Mouse (Mus musculus): ENCODE measurements around the gene Nsrp1. TPM values are rescaled to one million over a fixed set of nuclear protein-coding genes. Genes with fewer than 3 reads are reported as not detected.
A peak's percentile ranks its signal among the peaks of the same experiment; 100 is the strongest.

The Nsrp1 gene
- polyA plus RNA-seq, 1 experiment from 2014 or later, result 58.5 TPM

DNA sequence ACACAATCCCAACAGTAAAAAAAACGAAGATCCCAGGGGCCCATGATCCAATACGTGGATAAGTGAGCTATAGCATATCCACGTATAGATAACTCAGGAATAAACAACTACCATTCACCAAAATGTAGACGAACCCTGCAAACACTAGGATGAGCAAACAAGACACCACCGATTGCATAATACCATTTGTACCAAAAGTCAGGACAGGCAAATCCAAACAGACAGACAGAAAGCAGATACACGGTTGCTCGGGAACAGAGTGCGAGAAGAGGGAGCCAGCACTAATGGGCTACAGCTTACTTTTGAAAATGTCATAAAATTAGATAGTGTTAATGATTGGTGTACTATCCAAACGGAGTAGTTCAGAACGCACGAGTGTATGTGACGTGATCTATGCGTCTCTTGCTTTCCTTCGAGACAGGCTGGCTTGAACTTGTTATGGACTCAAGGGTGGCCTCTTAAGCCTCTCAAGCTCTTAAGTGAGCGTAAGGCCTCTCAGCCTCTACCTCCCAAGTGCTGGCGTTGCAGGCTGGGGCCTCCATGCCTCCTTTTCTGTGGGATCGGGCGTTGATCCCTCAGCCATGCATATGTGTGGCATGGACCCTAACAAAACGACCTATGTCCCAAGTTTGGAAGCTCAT, 20.2 kb upstream of the Nsrp1 start:
- Histone ChIP-seq H3K4me3 (ENCODE audit: low read depth, low read length) (no peak overlapping the region), H3K27me3 (replicated peaks; ENCODE audit: insufficient read depth, low read length) (no peaks in the 10 kb centered on the region), H3K4me2 (replicated peaks; ENCODE audit: low read depth, low read length) (no peak overlapping the region), H3K4me1 (ENCODE audit: insufficient read depth, low read depth, low read length) (no peaks in the 10 kb centered on the region), H3K9me3 (ENCODE audit: low read length) (no peaks in the 10 kb centered on the region), H3K36me3 (ENCODE audit: insufficient read depth, low read length) (no peaks in the 10 kb centered on the region), H3K9ac (replicated peaks; ENCODE audit: low read depth) (no peak overlapping the region), H3K27ac (ENCODE audit: low read length) (no peak overlapping the region)
- ATAC-seq, result peak; percentile 73
- 50% methylated on average over 19 of the region's 19 CpGs for WGBS
- DNase-seq (ENCODE audit: low spot score), result peak; percentile 68
- TF ChIP-seq EP300 (IDR thresholded peaks at IDR 0.05), result no peak
- TF ChIP-seq CTCF (IDR thresholded peaks at IDR 0.05), result no peak

DNA sequence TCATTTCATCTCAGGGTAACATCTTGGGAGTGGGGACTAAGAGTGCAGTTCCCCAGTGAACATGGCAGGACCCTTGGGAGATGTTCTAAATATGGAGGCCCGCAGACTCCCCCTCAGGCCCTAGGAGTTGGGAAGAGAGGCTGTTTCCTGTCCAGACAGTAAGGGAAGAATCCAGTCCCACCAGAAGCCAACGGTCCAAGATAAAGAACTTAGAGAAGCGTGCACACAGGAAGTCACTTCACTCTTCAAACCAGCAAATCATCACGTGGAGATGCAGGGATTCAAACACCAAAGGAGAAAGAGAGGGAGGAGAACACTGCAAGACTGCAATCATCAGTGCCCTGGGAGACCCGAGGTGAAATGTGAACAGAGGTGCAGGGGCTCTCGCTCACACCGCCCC, 18.8 kb upstream of the Nsrp1 start:
- H3K36me3 ChIP-seq (ENCODE audit: insufficient read depth, low read length), result no peaks in the 10 kb centered on the region
- no peak overlapping the region for H3K4me2 ChIP-seq (replicated peaks; ENCODE audit: low read depth, low read length)
- H3K9ac ChIP-seq (replicated peaks; ENCODE audit: low read depth), result no peak overlapping the region
- H3K4me3 ChIP-seq (ENCODE audit: low read depth, low read length), result no peak overlapping the region
- TF ChIP-seq CTCF (IDR thresholded peaks at IDR 0.05) (no peak), EP300 (IDR thresholded peaks at IDR 0.05) (no peak)
- no peak for DNase-seq (ENCODE audit: low spot score)
- WGBS, result 47% methylated on average over 7 of the region's 7 CpGs
- no peaks in the 10 kb centered on the region for H3K4me1 ChIP-seq (ENCODE audit: insufficient read depth, low read depth, low read length)
- no peaks in the 10 kb centered on the region for H3K9me3 ChIP-seq (ENCODE audit: low read length)
- no peak overlapping the region for H3K27ac ChIP-seq (ENCODE audit: low read length)
- no peaks in the 10 kb centered on the region for H3K27me3 ChIP-seq (replicated peaks; ENCODE audit: insufficient read depth, low read length)
- ATAC-seq, result no peak

DNA sequence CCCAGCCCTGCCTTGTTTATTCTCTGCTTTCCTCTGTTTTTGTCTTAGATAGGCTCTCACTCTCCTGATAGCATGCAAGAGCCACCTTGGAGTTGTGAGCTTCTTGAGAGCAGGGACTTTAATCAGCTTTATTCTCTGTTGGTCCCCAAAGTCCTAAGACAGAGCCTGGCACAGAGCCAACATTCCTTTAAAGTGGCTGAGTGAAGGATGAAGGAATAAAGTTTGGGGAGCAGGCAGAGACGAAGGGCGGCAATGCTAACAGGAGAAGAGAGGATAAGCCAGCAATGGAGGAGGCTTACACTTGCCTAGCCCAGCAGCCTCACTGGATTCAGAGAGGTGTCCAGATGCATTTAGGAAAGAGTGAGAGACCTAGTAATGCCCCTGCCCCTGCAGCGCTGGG, 18.3 kb upstream of the Nsrp1 start:
- Histone ChIP-seq H3K4me2 (replicated peaks; ENCODE audit: low read depth, low read length) (no peak overlapping the region), H3K4me1 (ENCODE audit: insufficient read depth, low read depth, low read length) (no peaks in the 10 kb centered on the region), H3K9me3 (ENCODE audit: low read length) (no peaks in the 10 kb centered on the region), H3K27me3 (replicated peaks; ENCODE audit: insufficient read depth, low read length) (no peaks in the 10 kb centered on the region), H3K9ac (replicated peaks; ENCODE audit: low read depth) (no peak overlapping the region), H3K36me3 (ENCODE audit: insufficient read depth, low read length) (no peaks in the 10 kb centered on the region), H3K4me3 (ENCODE audit: low read depth, low read length) (no peak overlapping the region), H3K27ac (ENCODE audit: low read length) (no peak overlapping the region)
- DNase-seq (ENCODE audit: low spot score) (peak; percentile 40), ATAC-seq (no peak)
- TF ChIP-seq EP300 (IDR thresholded peaks at IDR 0.05) (no peak), CTCF (IDR thresholded peaks at IDR 0.05) (no peak)
- 44% methylated on average over 3 of the region's 3 CpGs for WGBS

DNA sequence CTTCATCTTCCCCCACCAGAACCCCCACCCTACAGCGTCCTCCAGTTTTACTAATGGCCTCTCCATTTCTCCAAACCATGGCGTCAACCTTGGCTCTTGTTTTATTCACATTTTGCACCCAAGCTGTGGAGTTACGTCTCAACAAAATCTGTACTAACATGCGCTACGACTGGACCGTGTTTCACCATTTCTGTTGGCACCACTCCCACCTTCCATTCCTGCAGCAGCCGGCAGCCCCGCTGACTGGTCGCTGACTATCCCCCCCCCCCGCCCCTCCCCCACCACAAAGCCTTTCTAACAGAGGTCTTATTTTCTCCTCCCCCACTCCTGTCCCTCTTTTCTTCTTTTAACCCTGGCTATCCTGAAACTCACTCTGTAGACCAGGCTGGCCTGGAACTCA, 17.0 kb upstream of the Nsrp1 start:
- Histone ChIP-seq H3K9me3 (ENCODE audit: low read length) (no peaks in the 10 kb centered on the region), H3K4me1 (ENCODE audit: insufficient read depth, low read depth, low read length) (no peaks in the 10 kb centered on the region), H3K36me3 (ENCODE audit: insufficient read depth, low read length) (no peaks in the 10 kb centered on the region), H3K27ac (ENCODE audit: low read length) (no peak overlapping the region), H3K9ac (replicated peaks; ENCODE audit: low read depth) (no peak overlapping the region), H3K4me2 (replicated peaks; ENCODE audit: low read depth, low read length) (no peak overlapping the region), H3K4me3 (ENCODE audit: low read depth, low read length) (no peak overlapping the region), H3K27me3 (replicated peaks; ENCODE audit: insufficient read depth, low read length) (no peaks in the 10 kb centered on the region)
- peak; percentile 72 for DNase-seq (ENCODE audit: low spot score)
- 40% methylated on average over 10 of the region's 10 CpGs for WGBS
- no peak for ATAC-seq
- TF ChIP-seq EP300 (IDR thresholded peaks at IDR 0.05) (no peak), CTCF (IDR thresholded peaks at IDR 0.05) (no peak)

DNA sequence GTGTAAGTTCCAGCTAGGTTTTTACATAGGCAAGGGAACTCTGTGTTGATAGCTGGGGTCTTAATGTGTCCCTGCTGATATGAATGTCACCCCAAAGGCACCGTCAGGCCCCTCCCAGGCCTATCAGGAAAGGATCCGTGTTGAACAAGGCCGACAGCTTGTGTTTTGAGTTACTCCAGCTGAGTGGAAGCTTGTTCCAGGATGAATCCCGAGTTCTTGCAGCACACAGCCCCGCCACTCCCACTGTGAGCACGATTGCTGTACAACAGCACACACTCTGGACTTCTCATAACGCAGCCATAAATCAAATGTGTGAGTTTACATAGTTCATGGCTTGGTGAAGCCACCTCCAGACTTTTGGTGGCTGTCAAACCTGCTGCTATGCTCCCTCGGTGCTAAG, 15.9 kb upstream of the Nsrp1 start:
- H3K4me3 ChIP-seq (ENCODE audit: low read depth, low read length), result no peak overlapping the region
- WGBS, result 40% methylated on average over 8 of the region's 8 CpGs
- H3K27ac ChIP-seq (ENCODE audit: low read length), result no peak overlapping the region
- TF ChIP-seq EP300 (IDR thresholded peaks at IDR 0.05), result no peak
- DNase-seq (ENCODE audit: low spot score) (peak; percentile 75), ATAC-seq (peak; percentile 46)
- no peaks in the 10 kb centered on the region for H3K9me3 ChIP-seq (ENCODE audit: low read length)
- no peaks in the 10 kb centered on the region for H3K27me3 ChIP-seq (replicated peaks; ENCODE audit: insufficient read depth, low read length)
- no peak overlapping the region for H3K9ac ChIP-seq (replicated peaks; ENCODE audit: low read depth)
- H3K4me1 ChIP-seq (ENCODE audit: insufficient read depth, low read depth, low read length), result no peaks in the 10 kb centered on the region
- no peak overlapping the region for H3K4me2 ChIP-seq (replicated peaks; ENCODE audit: low read depth, low read length)
- H3K36me3 ChIP-seq (ENCODE audit: insufficient read depth, low read length), result no peaks in the 10 kb centered on the region

DNA sequence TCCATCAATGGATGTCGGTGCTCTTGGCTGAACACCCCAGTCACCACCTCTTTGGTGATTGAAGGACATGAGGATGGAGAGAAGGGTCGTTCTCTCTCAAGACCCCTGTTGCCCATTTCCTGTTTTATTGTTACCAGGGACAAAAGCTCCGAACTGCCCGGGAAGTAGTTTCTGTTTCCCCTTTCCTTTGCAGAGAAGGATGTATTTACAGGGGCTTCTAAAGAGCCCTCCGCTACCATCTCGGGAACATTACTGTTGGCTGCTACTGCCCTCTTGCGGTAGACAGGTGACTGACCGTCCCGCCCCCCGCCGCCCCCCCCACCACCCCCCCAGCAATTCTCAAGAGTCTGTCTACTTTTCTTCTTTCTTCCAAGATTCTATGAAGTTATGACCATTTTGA, 15.0 kb upstream of the Nsrp1 start:
- WGBS, result 2% methylated on average over 11 of the region's 11 CpGs
- ATAC-seq (no peak), DNase-seq (ENCODE audit: low spot score) (peak; percentile 48)
- Histone ChIP-seq H3K4me1 (ENCODE audit: insufficient read depth, low read depth, low read length) (no peaks in the 10 kb centered on the region), H3K27ac (ENCODE audit: low read length) (no peak overlapping the region), H3K9ac (replicated peaks; ENCODE audit: low read depth) (no peak overlapping the region), H3K36me3 (ENCODE audit: insufficient read depth, low read length) (no peaks in the 10 kb centered on the region), H3K4me2 (replicated peaks; ENCODE audit: low read depth, low read length) (peak overlapping the region; percentile 37), H3K27me3 (replicated peaks; ENCODE audit: insufficient read depth, low read length) (no peaks in the 10 kb centered on the region), H3K9me3 (ENCODE audit: low read length) (no peaks in the 10 kb centered on the region), H3K4me3 (ENCODE audit: low read depth, low read length) (peak overlapping the region; percentile 16; the same call in 1 of the 2 replicates)
- TF ChIP-seq CTCF (IDR thresholded peaks at IDR 0.05), result peak; percentile 61
- TF ChIP-seq EP300 (IDR thresholded peaks at IDR 0.05), result no peak

DNA sequence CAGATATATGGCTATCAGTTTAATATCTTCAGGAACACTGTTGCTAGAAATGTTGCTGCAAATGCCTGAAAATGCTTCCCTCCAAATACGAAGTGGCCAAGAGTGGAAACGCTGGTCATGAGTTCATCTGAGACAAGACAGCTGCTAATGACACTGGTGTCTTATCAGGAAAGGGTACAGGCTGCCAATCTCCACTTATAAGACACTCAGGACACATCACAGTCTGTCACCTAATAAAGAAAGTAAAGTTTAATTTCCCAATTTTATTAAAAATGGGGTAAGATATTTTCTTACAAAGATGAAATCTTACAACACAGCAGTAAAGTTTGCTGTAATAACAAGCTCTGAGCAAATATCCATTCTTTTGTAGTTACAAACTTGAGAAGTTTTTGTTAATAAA, 10.9 kb upstream of the Nsrp1 start:
- DNase-seq (ENCODE audit: low spot score) (peak; percentile 81), ATAC-seq (peak; percentile 68)
- no peak overlapping the region for H3K4me2 ChIP-seq (replicated peaks; ENCODE audit: low read depth, low read length)
- no peaks in the 10 kb centered on the region for H3K9me3 ChIP-seq (ENCODE audit: low read length)
- TF ChIP-seq CTCF (IDR thresholded peaks at IDR 0.05), result no peak
- no peak for TF ChIP-seq EP300 (IDR thresholded peaks at IDR 0.05)
- WGBS, result 36% methylated on average over 2 of the region's 2 CpGs
- no peak overlapping the region for H3K9ac ChIP-seq (replicated peaks; ENCODE audit: low read depth)
- no peak overlapping the region for H3K27ac ChIP-seq (ENCODE audit: low read length)
- no peaks in the 10 kb centered on the region for H3K27me3 ChIP-seq (replicated peaks; ENCODE audit: insufficient read depth, low read length)
- no peak overlapping the region for H3K4me3 ChIP-seq (ENCODE audit: low read depth, low read length)
- no peaks in the 10 kb centered on the region for H3K4me1 ChIP-seq (ENCODE audit: insufficient read depth, low read depth, low read length)
- H3K36me3 ChIP-seq (ENCODE audit: insufficient read depth, low read length), result no peaks in the 10 kb centered on the region
